Mouse (Mus musculus) gastrocnemius, postnatal 4 days (tissue): Measurements from ENCODE around the gene Wwox. TPM values are rescaled to one million over a fixed set of nuclear protein-coding genes. Genes with fewer than 3 reads are reported as not detected.

ENCODE experiments used
- DNase-seq, 2 experiments: peaks; one replicate each; pipeline ENCODE4 v3.0.0; 2021 to 2022; ENCODE audit warnings: low spot score in 2 of 2, mixed read lengths in 2 of 2
- total RNA-seq, 2 experiments: library from RNA; stranded (reverse); gene quantifications; 2 replicates each; pipeline ENCODE4 v1.2.3; 2021

The Wwox gene
- total RNA-seq, 2 experiments from 2014 or later, result 10.9 to 11.5 TPM

DNA sequence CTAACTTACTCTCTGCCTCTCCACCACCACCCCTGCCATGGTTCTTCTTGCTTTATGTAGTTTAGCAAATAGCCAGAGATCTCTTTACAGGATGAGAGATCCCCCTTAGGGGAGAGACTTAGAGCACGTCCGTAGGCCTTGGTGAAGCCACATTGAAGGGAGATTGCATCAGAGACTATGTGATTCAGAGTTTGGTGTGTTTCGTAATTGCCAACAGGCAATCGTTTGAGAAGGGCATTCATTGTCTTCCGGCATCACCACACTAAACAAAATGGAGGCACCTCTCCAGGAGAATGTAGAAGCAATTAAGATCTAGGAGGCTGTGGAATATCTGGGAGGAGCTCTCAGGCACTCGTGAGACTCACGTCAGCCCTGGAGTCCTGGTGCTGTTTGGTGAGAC, 408.2 kb downstream of the Wwox start:
- no peak for DNase-seq

DNA sequence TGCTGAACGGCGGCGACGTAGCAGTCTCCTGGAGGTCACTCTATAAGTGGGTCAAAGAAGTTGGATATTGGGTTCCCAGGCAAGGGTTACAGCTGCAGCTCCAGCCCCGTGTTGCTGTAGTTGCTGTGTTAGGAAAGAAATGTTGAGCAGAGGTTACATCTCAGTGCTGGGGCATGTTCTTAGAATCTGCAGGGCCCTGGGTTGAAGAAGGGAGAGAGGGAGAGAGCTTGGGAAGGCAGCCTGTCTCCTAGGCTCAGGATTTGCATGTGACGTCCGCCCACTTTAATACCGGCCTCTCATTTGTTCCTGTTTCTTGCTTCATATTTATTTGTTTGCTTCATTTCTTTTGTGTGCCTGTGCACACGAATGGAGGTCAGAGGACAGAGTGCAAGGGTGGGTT, 410.0 kb downstream of the Wwox start:
- DNase-seq, result no peak

DNA sequence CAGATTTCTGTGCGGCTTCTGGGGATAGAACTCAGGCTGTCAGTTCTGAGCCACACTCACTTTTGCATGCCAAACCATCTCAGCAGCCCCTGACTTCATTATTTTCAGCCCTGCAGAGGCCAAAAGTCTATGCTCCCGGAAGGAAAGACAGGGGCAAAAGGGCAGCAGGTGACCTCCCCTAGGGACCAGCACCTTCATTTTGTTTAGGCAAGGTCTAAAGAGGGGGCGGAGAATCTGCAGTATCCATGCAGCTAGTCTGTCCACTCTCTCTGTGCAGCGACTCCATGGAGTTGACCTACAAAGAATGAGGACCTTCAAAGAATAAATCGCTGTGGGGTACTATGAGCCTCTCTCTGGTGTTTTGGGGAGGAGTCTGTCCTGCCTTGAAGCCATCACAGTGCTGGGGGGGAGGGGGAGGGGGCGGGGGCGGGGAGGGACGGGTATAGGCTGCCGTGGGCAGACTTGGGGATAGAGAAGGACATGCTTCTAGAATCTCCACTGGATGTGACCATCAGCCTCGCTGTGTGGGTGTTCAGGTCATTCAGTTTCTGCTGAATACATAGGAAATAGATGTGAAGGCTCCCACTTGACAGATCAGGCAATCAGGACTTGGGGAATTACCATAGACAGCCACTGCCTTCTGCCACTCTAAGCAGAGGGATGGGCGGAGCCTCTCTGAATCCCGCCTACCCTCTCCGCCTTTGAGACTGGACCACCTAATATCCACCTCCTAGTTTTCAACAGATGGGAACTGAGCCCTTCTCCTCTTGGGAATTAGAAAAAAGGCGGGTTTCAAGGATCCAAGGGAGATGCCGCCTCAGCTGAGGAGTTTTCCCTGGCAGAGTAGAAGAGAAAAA, 410.8 kb downstream of the Wwox start:
- no peak for DNase-seq

DNA sequence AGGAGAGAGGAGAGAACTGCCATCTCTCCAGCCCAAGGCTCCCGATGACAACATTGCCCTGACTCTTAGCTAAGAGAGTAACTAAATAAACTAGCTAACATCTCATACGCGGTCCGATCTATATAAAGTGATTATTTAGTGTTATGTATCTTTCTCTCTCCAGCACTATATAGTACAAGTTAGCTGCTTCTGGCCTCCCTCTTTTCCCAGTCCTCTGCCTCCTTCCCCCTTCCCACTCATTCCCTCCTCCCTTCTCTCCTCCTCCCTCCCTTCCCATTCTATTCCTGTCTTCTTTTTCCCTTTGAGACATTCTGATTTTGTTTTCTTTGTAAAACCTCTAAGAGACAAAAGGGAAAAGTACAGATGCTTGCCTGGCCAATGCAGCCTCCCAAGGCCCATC, 414.3 kb downstream of the Wwox start:
- no peak for DNase-seq

DNA sequence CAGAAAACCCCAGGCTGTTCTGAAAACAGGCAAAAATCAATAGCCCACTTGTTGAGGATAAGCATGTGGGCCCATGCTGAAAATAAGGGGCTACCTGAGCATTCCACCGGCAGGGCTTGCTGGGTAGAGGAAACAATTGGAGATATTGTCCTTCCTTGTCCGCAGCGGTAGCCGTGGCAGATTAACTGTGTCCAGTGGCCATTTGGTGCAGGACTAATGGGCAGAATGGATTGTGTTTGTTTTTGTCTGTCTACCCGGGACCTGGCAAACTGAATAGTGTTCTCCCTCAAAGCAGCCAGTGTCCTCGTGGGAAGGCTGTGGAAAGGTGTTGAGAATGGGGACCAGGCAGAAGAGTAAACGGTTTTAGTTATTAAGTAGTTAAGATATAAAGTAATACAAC, 416.4 kb downstream of the Wwox start:
- no peak for DNase-seq

DNA sequence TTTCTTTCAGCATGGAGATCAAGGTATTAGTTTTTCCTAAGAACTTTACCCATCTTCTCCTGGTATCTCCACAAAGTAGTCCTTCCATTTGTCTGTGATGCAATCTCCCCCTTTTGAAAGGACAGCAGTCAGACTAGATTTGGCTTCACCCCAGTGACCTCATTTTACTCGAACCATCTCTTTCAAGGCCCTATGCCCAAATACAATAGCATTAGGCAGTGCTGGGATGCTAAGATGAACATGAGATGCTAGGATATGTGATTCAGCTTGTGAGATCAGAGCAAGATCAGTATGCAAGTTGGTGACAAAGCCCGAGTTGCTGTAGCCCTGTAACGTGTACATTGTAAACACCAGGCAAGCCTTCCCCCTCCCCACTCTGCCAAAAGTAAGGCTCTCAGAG, 426.5 kb downstream of the Wwox start:
- DNase-seq, result no peak

DNA sequence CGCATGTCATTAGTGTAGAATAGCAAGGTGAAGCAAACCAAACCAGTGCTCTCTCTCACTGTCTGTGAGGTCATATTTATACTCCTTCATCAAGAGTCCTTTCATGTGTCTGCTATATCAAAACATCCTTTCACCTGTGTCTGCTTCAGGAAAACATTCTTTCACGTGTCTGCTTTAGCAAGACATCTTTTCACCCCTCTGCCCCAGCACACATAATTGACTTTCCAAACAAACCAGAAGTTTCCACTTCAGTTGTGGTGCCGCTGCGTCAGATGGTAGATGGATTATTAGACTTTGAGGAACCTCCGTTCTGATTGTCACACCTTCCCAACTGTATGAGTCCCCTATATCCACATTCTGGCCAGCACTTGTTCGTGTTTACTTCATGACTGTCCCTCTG, 429.9 kb downstream of the Wwox start:
- no peak for DNase-seq

DNA sequence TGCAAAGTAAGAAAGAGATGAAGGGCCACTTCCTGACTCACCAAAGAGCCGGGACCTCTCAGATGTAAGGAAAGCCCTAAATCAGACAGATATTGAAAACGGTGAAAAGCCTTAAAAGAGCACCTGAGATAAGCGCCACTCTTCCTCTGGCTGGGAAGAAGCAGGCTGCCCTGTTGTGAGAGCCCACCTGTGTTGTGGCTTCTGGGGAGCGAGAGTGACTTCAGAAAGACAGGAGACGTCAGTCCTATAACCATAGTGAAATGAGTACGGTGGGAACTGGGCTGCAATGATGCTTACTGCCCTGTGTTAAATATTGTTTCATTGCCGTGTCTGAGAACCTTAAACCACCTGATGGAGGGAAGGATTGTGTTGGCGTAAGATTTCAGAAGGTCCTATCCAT, 431.0 kb downstream of the Wwox start:
- no peak for DNase-seq

DNA sequence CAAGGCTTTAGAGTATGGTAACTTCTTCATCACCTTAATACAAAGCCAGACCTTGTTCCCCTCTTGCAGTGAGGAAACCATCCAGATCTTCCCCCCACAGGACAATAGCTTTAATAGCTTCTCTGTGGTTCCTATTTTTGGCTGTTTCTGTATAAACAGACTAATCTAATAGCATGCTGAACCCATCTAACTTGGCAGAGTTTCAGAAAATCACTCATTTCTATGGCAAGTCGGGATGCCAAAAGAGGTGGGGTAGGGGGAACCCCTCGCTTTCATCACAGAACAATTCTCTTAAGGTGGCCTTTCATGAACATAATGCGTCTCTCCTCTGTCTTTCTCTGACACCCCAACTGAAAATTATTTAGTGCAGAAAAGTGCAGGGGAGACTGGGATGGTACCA, 433.0 kb downstream of the Wwox start:
- DNase-seq, result no peak

DNA sequence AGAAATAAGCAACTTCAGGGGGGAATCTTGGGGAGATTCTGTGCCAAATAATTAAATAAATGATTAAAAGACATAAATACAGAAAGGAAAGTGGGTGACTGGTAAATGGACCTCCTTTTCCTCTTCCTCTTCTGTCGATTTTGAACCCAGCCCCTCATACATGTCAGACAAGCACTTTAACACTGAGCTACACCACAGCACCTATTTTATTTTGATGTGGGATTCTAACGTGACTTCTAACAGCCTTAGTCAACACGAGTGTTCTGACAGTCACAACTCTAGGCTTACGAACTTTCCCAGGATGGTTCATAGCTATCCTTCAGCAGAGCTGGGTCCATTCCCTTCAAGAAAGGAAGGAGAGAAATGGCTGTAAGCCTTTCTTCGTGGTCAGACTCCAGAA, 435.7 kb downstream of the Wwox start:
- no peak for DNase-seq

DNA sequence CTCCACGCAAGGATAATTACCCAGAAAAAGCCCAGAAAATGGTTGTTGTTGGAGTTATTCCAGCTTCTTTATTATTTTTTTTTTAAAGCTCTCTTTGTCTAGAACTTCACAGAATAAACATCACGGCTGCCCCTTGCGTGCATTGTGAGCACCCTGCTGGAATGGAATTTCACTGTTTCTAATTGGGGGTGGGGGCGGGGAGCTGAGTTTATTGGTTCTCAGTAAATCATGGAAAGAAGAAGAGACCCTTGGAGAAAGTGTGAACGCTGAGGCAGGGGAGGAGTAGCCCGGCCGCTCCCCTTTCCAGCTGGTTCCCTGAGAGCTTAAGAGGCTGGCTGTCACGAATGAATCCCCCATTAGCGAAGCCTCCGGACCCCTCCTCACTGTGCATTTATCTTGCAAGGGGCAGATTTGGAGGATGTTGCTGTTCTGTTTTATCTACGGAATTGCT, 436.7 kb downstream of the Wwox start:
- no peak for DNase-seq

DNA sequence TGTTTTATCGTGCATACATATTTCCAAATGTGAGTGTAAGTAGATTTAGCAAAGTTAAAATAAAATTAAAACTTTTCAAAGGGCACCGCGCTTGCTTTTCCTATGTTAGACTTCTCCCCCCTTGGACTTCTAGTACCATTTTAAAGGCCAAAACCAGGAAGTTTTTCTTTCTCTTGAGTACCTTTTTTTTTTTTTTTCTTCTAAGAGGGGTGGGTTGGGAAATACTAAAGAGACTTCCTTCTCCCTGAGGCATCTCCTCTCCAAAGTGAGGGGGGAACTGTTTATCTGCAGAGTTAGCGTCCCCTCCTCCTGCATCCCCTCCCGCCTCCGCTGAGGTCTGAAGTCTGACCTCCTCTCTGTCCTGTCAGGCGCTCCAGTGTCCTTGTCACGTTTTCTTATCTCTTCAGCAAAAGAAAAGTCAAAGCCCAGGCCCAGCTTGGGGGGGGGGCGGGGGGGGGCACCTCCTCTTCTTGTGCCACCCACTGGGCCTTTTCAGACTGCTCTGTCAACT, 437.3 kb downstream of the Wwox start:
- no peak for DNase-seq

DNA sequence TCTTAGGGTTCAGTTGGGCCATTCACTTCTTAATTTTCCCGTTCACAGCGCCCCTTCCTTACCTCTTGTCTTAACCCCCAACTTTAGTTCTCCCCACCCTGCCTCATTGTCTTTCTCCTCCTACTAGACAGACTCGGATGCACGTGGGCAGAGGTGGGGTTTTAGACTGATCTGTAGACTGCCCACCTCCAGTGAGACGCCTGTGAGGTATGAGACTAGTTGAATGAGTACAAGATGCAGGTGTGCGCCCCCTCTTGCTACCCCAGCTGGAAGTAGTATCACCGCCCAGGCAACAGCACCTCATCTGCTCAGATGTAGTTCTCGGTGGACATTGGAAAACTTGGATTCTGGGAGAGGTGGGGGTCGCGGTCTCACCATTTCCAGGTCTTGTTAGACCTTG, 437.8 kb downstream of the Wwox start:
- no peak for DNase-seq

DNA sequence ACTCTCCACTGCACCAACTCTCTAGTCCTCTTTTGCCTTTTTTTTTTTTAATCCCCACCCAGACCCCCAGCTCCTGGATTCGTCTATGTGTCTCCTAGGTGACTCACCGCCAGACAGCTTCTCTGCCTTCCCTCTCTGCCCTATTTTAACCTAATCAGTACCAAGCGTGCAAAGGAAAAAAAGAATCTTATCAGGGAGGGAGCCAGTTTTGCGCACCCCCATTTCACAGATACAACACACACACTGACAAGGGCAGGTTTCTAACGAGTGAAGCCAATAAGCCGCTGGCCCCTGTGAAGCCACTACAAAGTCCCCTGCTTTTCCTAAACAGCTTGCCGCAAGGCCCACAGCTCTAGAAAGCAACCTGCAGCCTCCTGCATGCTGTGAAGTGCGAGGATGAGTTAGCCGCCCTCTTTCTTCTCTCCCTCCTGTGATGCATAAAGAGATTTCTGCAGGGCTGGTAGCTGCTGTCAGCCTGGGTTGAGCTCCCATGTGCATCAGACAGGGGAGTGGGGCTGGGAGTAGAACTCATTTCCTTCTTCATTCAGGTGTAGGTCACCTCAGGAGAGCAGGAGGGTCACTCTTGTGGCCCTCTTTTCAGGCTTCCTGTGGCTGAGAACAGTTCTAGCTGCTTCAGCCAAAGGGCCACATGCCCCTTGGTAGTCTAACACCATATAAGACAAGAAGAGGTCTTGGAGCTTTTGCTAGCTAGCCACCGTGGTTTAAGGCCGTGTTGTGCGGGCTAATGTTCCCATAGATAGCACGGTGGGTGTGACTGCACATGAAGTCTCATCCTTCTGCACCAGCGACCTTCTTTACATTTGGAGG, 439.2 kb downstream of the Wwox start:
- no peak for DNase-seq

DNA sequence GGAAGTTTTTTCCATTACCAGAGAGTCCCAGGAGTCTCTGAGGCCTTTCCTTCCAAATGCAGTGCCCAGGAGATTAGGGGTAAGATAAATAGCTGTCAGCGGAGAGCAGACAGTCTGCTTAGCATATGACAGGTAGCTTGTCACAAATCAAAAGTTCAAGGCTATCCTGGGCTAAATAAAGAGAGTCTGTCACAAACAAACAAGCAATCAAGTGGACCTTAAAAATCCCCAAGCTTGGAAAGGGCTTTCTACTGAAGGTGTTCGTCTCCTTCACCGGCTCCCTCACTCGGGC, 439.8 kb downstream of the Wwox start:
- no peak for DNase-seq

DNA sequence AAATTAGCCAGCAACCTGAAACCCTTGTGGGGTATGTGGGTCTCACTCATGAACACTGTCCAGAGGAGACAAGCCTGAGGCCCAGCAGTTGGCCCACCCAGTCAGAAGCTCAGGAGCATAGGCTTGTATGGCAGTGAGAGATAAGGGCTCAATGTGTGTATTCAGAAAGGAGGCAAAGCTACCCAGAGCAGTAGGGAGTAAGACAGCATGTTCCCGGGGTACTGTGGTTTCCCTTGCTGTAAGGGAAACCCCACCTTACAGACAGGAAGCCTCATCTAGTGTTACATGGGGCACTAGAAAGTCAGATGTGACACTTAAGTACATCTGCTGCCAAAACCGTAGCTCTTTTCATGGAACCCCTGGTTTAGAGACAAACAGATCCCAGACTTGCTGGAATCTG, 440.2 kb downstream of the Wwox start:
- DNase-seq, result no peak

DNA sequence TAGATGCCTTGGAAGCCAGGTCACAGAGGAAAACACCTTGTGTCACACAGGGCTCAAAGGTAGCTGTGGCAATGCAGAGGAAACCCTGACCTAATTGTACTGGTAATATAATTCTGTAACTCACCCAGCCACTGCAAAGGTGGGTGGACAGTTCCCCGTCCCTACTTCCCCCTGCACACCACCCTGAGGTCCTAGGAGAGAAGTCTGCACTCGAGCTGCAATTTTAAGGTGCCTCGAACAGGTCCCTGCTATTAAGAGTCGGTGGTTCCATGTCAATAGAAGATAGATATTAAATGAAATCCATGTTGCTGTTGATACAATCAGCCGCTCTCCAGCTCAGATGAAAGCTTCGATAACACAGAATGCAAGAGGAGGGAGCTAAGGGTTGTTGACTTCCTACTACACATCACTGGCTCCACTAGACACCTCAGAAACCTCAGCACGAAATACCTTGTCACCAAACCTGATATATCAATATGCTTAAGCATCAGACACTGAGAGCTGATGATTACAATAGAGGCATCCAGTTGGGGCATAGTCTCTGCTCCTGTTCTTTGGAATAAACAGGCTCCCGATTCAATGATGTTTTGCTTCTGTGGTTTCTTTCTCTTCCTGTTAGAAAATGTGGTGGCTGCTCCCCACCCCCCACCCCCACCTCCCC, 441.1 kb downstream of the Wwox start:
- no peak for DNase-seq

DNA sequence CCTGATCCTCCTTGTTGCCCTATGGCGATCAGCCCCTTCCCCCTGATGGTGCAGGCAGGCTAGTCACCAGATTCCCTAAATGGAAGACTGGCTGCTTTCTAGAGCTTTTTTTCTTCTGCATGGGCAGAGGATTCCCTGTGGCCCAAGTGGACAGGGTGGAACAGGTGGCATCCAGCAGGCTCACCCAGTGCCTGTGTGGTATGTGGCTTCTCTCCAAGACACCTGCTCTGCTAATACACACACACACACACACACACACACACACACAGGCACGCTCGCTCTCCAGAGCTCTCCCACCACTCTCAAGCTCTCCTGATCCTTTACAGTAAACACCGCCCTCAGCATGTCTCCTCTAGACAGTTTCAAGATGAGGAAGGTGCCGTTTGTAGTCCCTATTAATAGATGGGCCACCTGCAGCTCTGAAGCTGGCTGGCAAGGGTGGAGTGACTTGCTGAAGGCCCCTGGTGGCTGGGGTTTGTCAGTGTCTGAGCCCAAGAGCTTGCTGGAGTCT, 442.5 kb downstream of the Wwox start:
- no peak for DNase-seq

DNA sequence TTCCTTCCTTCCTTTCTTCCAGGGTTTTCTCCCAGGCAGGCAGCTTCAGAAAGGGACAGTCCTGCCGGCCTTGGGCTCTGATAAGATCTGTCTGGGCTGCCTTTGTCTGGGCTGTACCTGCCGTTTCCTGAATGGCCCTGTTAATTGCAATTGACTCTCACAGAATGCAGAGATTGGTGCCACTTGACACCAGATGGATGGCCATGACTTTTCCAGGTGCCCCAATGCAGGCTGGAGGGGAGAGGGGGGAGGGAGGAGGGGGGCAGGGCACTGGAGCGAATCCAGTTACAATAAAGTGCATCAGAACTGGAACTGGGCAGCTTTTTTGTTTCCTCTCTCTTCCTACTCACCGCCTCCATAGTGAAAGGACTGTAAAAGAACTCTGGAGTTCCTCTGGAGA, 443.0 kb downstream of the Wwox start:
- no peak for DNase-seq

DNA sequence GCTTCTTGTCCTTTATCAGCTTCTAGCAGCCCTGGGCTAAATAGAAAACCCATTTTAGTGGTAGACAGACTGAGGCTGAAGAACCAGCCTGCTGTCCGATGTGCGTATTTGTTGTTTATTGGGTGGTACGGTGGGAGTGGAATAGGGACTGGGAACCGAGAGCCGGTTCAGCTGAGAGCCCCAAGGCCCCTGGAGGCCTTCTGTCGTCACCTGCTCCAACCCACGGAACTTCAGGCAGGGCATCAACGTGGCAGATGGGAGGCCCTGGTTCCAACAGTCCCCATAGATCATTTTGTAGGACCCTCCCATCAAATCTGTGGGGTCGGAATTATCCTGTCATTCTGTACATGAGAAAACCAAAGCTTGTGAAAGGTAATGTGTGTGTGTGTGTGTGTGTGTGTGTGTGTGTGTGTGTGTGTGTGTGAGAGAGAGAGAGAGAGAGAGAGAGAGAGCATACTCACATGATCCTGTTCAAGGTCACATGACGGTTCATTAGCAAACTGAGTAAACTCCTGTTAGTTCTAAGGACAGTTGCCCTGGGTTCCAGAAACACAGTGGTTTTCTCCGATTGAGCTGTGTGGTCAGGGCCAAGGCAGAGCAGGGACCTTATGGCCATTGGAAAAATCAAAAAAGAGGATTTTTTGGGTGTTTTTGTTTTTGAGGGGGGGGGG, 443.6 kb downstream of the Wwox start:
- no peak for DNase-seq

DNA sequence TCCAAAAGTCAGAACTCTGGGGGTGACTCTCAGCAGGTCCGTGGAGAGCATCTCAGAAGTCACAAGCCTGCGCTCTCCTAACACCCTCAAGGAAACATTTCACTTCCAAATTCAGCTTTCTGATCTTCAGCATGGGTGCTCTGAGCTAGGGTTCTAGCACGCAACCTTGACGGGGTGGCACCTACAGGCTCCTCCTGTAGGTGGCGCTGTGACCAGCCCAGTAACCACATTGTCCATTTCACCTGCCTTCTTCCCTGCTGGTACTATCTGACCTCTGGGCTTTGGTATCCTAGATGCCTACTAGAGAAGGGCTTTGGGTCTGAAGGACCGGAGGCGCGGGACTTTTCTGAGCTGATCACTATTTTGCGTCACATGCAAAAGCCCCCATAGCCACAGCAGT, 444.5 kb downstream of the Wwox start:
- DNase-seq, result no peak
